ENCODE assay signal across 22 mouse cellular contexts in the genomic region with DNA sequence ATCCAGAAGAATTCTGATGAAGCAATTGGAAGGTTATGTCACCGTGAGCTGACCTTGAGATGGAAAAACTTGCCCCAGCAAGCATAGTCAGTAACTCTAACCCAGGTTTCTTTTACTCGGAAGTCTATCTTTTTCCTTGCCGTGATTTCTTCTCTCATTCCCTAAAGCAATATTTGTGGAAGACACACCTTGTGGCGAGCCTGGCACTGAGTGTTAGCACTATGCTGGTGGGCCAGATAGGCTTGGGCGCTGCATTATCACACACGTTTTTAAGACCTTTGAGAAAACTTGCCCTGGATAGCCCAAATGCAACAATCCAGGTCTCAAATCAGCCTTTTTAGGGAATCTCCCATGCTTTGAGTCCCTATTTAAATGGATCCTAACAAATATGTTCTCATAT. TPM values are rescaled to one million over a fixed set of nuclear protein-coding genes. Genes with fewer than 3 reads are reported as not detected.
A peak's percentile ranks its signal among the peaks of the same experiment; 100 is the strongest.
DNase-seq lines count a peak whose midpoint lies in the region; ATAC-seq and TF ChIP-seq lines count a peak whose summit lies in the region.
"Had no signal": no experiment of that assay in that cellular context is flagged by ENCODE, and none has a peak within 500 bp of the region (broad histone marks: within the 10 kb centered on the region; RNA-seq: fewer than 3 reads in every experiment).

No protein-coding gene starts in this region.

- H3K36me3 ChIP-seq in limb, embryonic 15.5 days: no peaks in the 10 kb centered on the region
- H3K36me3 ChIP-seq in limb, embryonic 10.5 days: no peaks in the 10 kb centered on the region
- no peaks in the 10 kb centered on the region for H3K36me3 ChIP-seq in stomach, embryonic 15.5 days
- H3K36me3 ChIP-seq in stomach, postnatal 0 days (ENCODE audit: control insufficient read depth, insufficient read depth, low read length): no peaks in the 10 kb centered on the region; the same call in 1 of the 2 replicates
- no peaks in the 10 kb centered on the region for H3K36me3 ChIP-seq in intestine, postnatal 0 days (ENCODE audit: control insufficient read depth, insufficient read depth)
- H3K36me3 ChIP-seq: embryonic facial prominence, embryonic 12.5 days; forebrain, embryonic 10.5 days; forebrain, embryonic 12.5 days had no signal

- no peaks in the 10 kb centered on the region for H3K9me3 ChIP-seq in limb, embryonic 15.5 days
- no peaks in the 10 kb centered on the region for H3K9me3 ChIP-seq in limb, embryonic 10.5 days (replicated peaks)
- no peaks in the 10 kb centered on the region for H3K9me3 ChIP-seq in stomach, embryonic 15.5 days
- no peaks in the 10 kb centered on the region for H3K9me3 ChIP-seq in stomach, postnatal 0 days (ENCODE audit: control insufficient read depth, low read length)
- H3K9me3 ChIP-seq in intestine, postnatal 0 days (ENCODE audit: control insufficient read depth): no peaks in the 10 kb centered on the region
- H3K9me3 ChIP-seq: embryonic facial prominence, embryonic 12.5 days; forebrain, embryonic 10.5 days; forebrain, embryonic 12.5 days had no signal

- H3K27me3 ChIP-seq in limb, embryonic 15.5 days: no peaks in the 10 kb centered on the region
- H3K27me3 ChIP-seq in limb, embryonic 10.5 days (ENCODE audit: low read depth, poor library complexity, severe bottlenecking): no peaks in the 10 kb centered on the region
- no peaks in the 10 kb centered on the region for H3K27me3 ChIP-seq in stomach, embryonic 15.5 days (replicated peaks)
- H3K27me3 ChIP-seq in stomach, postnatal 0 days (ENCODE audit: control insufficient read depth, insufficient read depth, low read length): no peaks in the 10 kb centered on the region
- H3K27me3 ChIP-seq in intestine, postnatal 0 days (replicated peaks; ENCODE audit: control insufficient read depth, insufficient read depth, low read length): no peaks in the 10 kb centered on the region
- H3K27me3 ChIP-seq: embryonic facial prominence, embryonic 12.5 days; forebrain, embryonic 12.5 days had no signal

- no peak for TF ChIP-seq EP300 in stomach, postnatal 0 days (optimal IDR thresholded peaks at IDR 0.05)

- H3K4me2 ChIP-seq in limb, embryonic 15.5 days: no peak overlapping the region
- no peak overlapping the region for H3K4me2 ChIP-seq in stomach, embryonic 15.5 days
- no peak overlapping the region for H3K4me2 ChIP-seq in stomach, postnatal 0 days (replicated peaks; ENCODE audit: low read depth)
- H3K4me2 ChIP-seq in intestine, postnatal 0 days (replicated peaks; ENCODE audit: low read depth): no peak overlapping the region
- H3K4me2 ChIP-seq: embryonic facial prominence, embryonic 12.5 days; forebrain, embryonic 12.5 days had no signal

- no peak for ATAC-seq in limb, embryonic 15.5 days (ENCODE audit: insufficient number of reproducible peaks, low FRiP score, low TSS enrichment, low read depth)
- ATAC-seq in stomach, embryonic 15.5 days (ENCODE audit: insufficient read depth, low FRiP score, low read depth): peak; percentile 36; the same call in 1 of the 2 replicates
- peak; percentile 80 for ATAC-seq in stomach, postnatal 0 days (ENCODE audit: low FRiP score, low TSS enrichment)
- no peak for ATAC-seq in intestine, postnatal 0 days
- ATAC-seq: forebrain, embryonic 14.5 days; forebrain, embryonic 16.5 days had no signal

- H3K4me1 ChIP-seq in limb, embryonic 15.5 days: 0 out of 2 replicates have a peak, but pooled peaks cover 5% of the 10 kb centered on the region
- no peaks in the 10 kb centered on the region for H3K4me1 ChIP-seq in limb, embryonic 10.5 days
- H3K4me1 ChIP-seq in stomach, embryonic 15.5 days: no peaks in the 10 kb centered on the region
- H3K4me1 ChIP-seq in stomach, postnatal 0 days (replicated peaks; ENCODE audit: control insufficient read depth, insufficient read depth): no peaks in the 10 kb centered on the region
- peaks cover 5% of the 10 kb centered on the region for H3K4me1 ChIP-seq in intestine, postnatal 0 days (replicated peaks; ENCODE audit: control insufficient read depth, insufficient read depth, low read length)
- H3K4me1 ChIP-seq: embryonic facial prominence, embryonic 12.5 days; forebrain, embryonic 10.5 days; forebrain, embryonic 12.5 days had no signal

- 0 out of 2 replicates have a peak, but pooled peaks have one; percentile 9 for TF ChIP-seq CTCF in stomach, postnatal 0 days (IDR thresholded peaks at IDR 0.05; ENCODE audit: low read depth)
- TF ChIP-seq CTCF in intestine, postnatal 0 days (IDR thresholded peaks at IDR 0.05; ENCODE audit: low read depth): no peak

- H3K27ac ChIP-seq in limb, embryonic 15.5 days: peak overlapping the region; percentile 35; the same call in 1 of the 2 replicates
- H3K27ac ChIP-seq in limb, embryonic 10.5 days: no peak overlapping the region
- peak overlapping the region; percentile 24; the same call in 1 of the 2 replicates for H3K27ac ChIP-seq in stomach, embryonic 15.5 days
- H3K27ac ChIP-seq in stomach, postnatal 0 days (replicated peaks): peak overlapping the region; percentile 69
- H3K27ac ChIP-seq in intestine, postnatal 0 days (ENCODE audit: low read depth, low read length): no peak overlapping the region
- H3K27ac ChIP-seq: embryonic facial prominence, embryonic 12.5 days; forebrain, embryonic 10.5 days; forebrain, embryonic 12.5 days had no signal

- no peak overlapping the region for H3K9ac ChIP-seq in limb, embryonic 15.5 days
- H3K9ac ChIP-seq in stomach, embryonic 15.5 days: no peak overlapping the region
- no peak overlapping the region for H3K9ac ChIP-seq in stomach, postnatal 0 days (ENCODE audit: low read length)
- H3K9ac ChIP-seq in intestine, postnatal 0 days (ENCODE audit: low read depth, low read length): no peak overlapping the region
- H3K9ac ChIP-seq: embryonic facial prominence, embryonic 12.5 days; forebrain, embryonic 12.5 days had no signal

- WGBS in limb, embryonic 15.5 days: 75% methylated on average over 6 of the region's 6 CpGs
- 86% methylated on average over 6 of the region's 6 CpGs for WGBS in limb, embryonic 10.5 days
- 55% methylated on average over 6 of the region's 6 CpGs for WGBS in stomach, embryonic 15.5 days
- 49% methylated on average over 6 of the region's 6 CpGs for WGBS in stomach, postnatal 0 days
- WGBS in intestine, postnatal 0 days: 58% methylated on average over 6 of the region's 6 CpGs

- no peak overlapping the region for H3K4me3 ChIP-seq in limb, embryonic 15.5 days
- no peak overlapping the region for H3K4me3 ChIP-seq in limb, embryonic 10.5 days
- no peak overlapping the region for H3K4me3 ChIP-seq in stomach, embryonic 15.5 days (replicated peaks)
- no peak overlapping the region for H3K4me3 ChIP-seq in stomach, postnatal 0 days (ENCODE audit: low read depth, low read length)
- H3K4me3 ChIP-seq in intestine, postnatal 0 days (ENCODE audit: low read depth, low read length): no peak overlapping the region
- H3K4me3 ChIP-seq: embryonic facial prominence, embryonic 12.5 days; erythroblast, embryonic 14.5 days; forebrain, embryonic 10.5 days; forebrain, embryonic 12.5 days had no signal

- no peak for DNase-seq in limb, embryonic 10.5 days (ENCODE audit: low spot score)
- DNase-seq in stomach, postnatal 0 days (ENCODE audit: low spot score): peak; percentile 76
- DNase-seq in urinary bladder, postnatal 10 days (ENCODE audit: low spot score): no peak
- DNase-seq: adrenal gland, adult 2 months; adrenal gland, postnatal 10 days; adrenal gland, postnatal 25 days; cerebellum, adult 11 months; cerebellum, adult 18-20 months; cerebellum, adult 8-10 months; cerebellum, adult 9-11 months; cerebellum, postnatal 14 days; cerebellum, postnatal 36 days; embryo, embryonic 11 days had no signal

RNA-seq across cellular contexts. Expression of a gene that starts 7.4 kb away (rescaled TPM):
- 194 and 204 TPM in 2 replicates for polyA plus RNA-seq in limb, embryonic 15.5 days (2015; fragmentation: Nextera tagmentation; extraction: Ambion mirVana)
- polyA plus RNA-seq in limb, embryonic 10.5 days (2016; fragmentation: Nextera tagmentation; extraction: Ambion mirVana): 0.55 and 1.5 TPM in 2 replicates
- 45.5 and 69.6 TPM in 2 replicates for polyA plus RNA-seq in stomach, embryonic 15.5 days (2015; fragmentation: Nextera tagmentation; extraction: Ambion mirVana)
- polyA plus RNA-seq in stomach, postnatal 0 days (2015; fragmentation: Nextera tagmentation; extraction: Ambion mirVana): 312 and 346 TPM in 2 replicates
- 19.2 and 20.4 TPM in 2 replicates for polyA plus RNA-seq in intestine, postnatal 0 days (2015; fragmentation: Nextera tagmentation; extraction: Ambion mirVana)
- polyA plus RNA-seq: adrenal gland, adult 2 months; erythroblast, embryonic 14.5 days had no signal

Comparison
In these comparisons a context has a peak if more than half of its experiments do, and no peak if none do; other contexts are left out.
1. H3K27ac ChIP-seq: peak in limb, embryonic 15.5 days (single experiment), stomach, embryonic 15.5 days (single experiment) and stomach, postnatal 0 days (single experiment); none in limb, embryonic 10.5 days (single experiment) and intestine, postnatal 0 days (single experiment).
2. ATAC-seq: peak in stomach, embryonic 15.5 days (single experiment) and stomach, postnatal 0 days (single experiment); none in limb, embryonic 15.5 days (single experiment) and intestine, postnatal 0 days (single experiment).